Mouse (Mus musculus): ENCODE results near the gene Gm8994. TPM values are rescaled to one million over a fixed set of nuclear protein-coding genes. Genes with fewer than 3 reads are reported as not detected.
"Not testable (repeated sequence)": the region's sequence is repeated elsewhere in the genome, so short reads cannot be mapped to it uniquely, and the experiment has no call there.

Gene Gm8994
- polyA plus RNA-seq, 1 experiment from 2014 or later, result not detected

GRCm38 (mm10) chr6:136304369-136304988 is 22.9 kb upstream of the Gm8994 start:
- Histone ChIP-seq H3K4me1 (replicated peaks) (no peaks in the 10 kb centered on the region), H3K27me3 (no peaks in the 10 kb centered on the region), H3K36me3 (no peaks in the 10 kb centered on the region), H3K27ac (no peak overlapping the region), H3K9me3 (replicated peaks) (no peaks in the 10 kb centered on the region), H3K4me2 (no peak overlapping the region), H3K4me3 (replicated peaks) (no peak overlapping the region), H3K9ac (no peak overlapping the region)
- 61% methylated on average over 11 of the region's 11 CpGs for WGBS (ENCODE audit: insufficient replicate concordance)
- no peak for DNase-seq
- ATAC-seq (ENCODE audit: low read depth), result no peak

- Histone ChIP-seq H3K4me2 (no peak overlapping the region), H3K27me3 (no peaks in the 10 kb centered on the region), H3K36me3 (no peaks in the 10 kb centered on the region), H3K4me1 (replicated peaks) (no peaks in the 10 kb centered on the region), H3K9me3 (replicated peaks) (no peaks in the 10 kb centered on the region), H3K27ac (no peak overlapping the region), H3K4me3 (replicated peaks) (no peak overlapping the region), H3K9ac (no peak overlapping the region)
- 62% methylated on average over 2 of the region's 2 CpGs for WGBS (ENCODE audit: insufficient replicate concordance)
- no peak for ATAC-seq (ENCODE audit: low read depth)
- no peak for DNase-seq
Measured at GRCm38 (mm10) chr6:136309487-136309886, 17.9 kb upstream of the Gm8994 start.

GRCm38 (mm10) chr6:136328416-136328815 is 1.1 kb downstream of the Gm8994 start:
- H3K4me3 ChIP-seq (replicated peaks); ATAC-seq (ENCODE audit: low read depth); DNase-seq; H3K9ac ChIP-seq; H3K27ac ChIP-seq; H3K4me1 ChIP-seq (replicated peaks); H3K9me3 ChIP-seq (replicated peaks); H3K36me3 ChIP-seq; H3K4me2 ChIP-seq; H3K27me3 ChIP-seq: not testable (repeated sequence)
- 91% methylated on average over 26 of the region's 26 CpGs for WGBS (ENCODE audit: insufficient replicate concordance)

- DNase-seq (no peak), ATAC-seq (ENCODE audit: low read depth) (no peak)
- H3K36me3 ChIP-seq, result no peaks in the 10 kb centered on the region
- no peaks in the 10 kb centered on the region for H3K27me3 ChIP-seq
- WGBS (ENCODE audit: insufficient replicate concordance), result 62% methylated on average over 5 of the region's 5 CpGs
- no peak overlapping the region for H3K4me2 ChIP-seq
- H3K4me3 ChIP-seq (replicated peaks), result no peak overlapping the region
- H3K9ac ChIP-seq, result no peak overlapping the region
- H3K9me3 ChIP-seq (replicated peaks), result no peaks in the 10 kb centered on the region
- no peak overlapping the region for H3K27ac ChIP-seq
- H3K4me1 ChIP-seq (replicated peaks), result no peaks in the 10 kb centered on the region
Measured at GRCm38 (mm10) chr6:136340669-136341068, 13.3 kb downstream of the Gm8994 start.

GRCm38 (mm10) chr6:136341093-136341492 is 13.8 kb downstream of the Gm8994 start:
- Histone ChIP-seq H3K36me3 (no peaks in the 10 kb centered on the region), H3K9me3 (replicated peaks) (no peaks in the 10 kb centered on the region), H3K4me3 (replicated peaks) (no peak overlapping the region), H3K27me3 (no peaks in the 10 kb centered on the region), H3K27ac (no peak overlapping the region), H3K4me2 (no peak overlapping the region), H3K4me1 (replicated peaks) (no peaks in the 10 kb centered on the region), H3K9ac (no peak overlapping the region)
- DNase-seq, result no peak
- ATAC-seq (ENCODE audit: low read depth), result no peak
- WGBS (ENCODE audit: insufficient replicate concordance), result 87% methylated on average over 1 of the region's 1 CpGs

- Histone ChIP-seq H3K9ac (no peak overlapping the region), H3K9me3 (replicated peaks) (no peaks in the 10 kb centered on the region), H3K36me3 (no peaks in the 10 kb centered on the region), H3K4me2 (no peak overlapping the region), H3K4me1 (replicated peaks) (no peaks in the 10 kb centered on the region), H3K27me3 (no peaks in the 10 kb centered on the region), H3K27ac (no peak overlapping the region), H3K4me3 (replicated peaks) (no peak overlapping the region)
- 64% methylated on average over 7 of the region's 7 CpGs for WGBS (ENCODE audit: insufficient replicate concordance)
- ATAC-seq (ENCODE audit: low read depth) (no peak), DNase-seq (no peak)
Measured at GRCm38 (mm10) chr6:136343868-136344267, 16.5 kb downstream of the Gm8994 start.

GRCm38 (mm10) chr6:136345034-136345433 is 17.7 kb downstream of the Gm8994 start:
- 66% methylated on average over 6 of the region's 6 CpGs for WGBS (ENCODE audit: insufficient replicate concordance)

GRCm38 (mm10) chr6:136345641-136346040 is 18.3 kb downstream of the Gm8994 start:
- 68% methylated on average over 7 of the region's 7 CpGs for WGBS (ENCODE audit: insufficient replicate concordance)
- H3K9ac ChIP-seq, result no peak overlapping the region
- no peak overlapping the region for H3K4me2 ChIP-seq
- H3K27ac ChIP-seq, result no peak overlapping the region
- no peak overlapping the region for H3K4me3 ChIP-seq (replicated peaks)
- H3K9me3 ChIP-seq (replicated peaks), result no peaks in the 10 kb centered on the region
- H3K36me3 ChIP-seq, result no peaks in the 10 kb centered on the region
- H3K27me3 ChIP-seq, result no peaks in the 10 kb centered on the region
- no peaks in the 10 kb centered on the region for H3K4me1 ChIP-seq (replicated peaks)
- ATAC-seq (ENCODE audit: low read depth) (no peak), DNase-seq (no peak)

More at GRCm38 (mm10) chr6:136345034-136345433, 17.7 kb downstream of the Gm8994 start:
- no peaks in the 10 kb centered on the region for H3K4me1 ChIP-seq (replicated peaks)
- no peaks in the 10 kb centered on the region for H3K36me3 ChIP-seq
- DNase-seq (no peak), ATAC-seq (ENCODE audit: low read depth) (no peak)
- H3K9ac ChIP-seq, result no peak overlapping the region
- no peaks in the 10 kb centered on the region for H3K9me3 ChIP-seq (replicated peaks)
- H3K4me3 ChIP-seq (replicated peaks), result no peak overlapping the region
- H3K4me2 ChIP-seq, result no peak overlapping the region
- no peak overlapping the region for H3K27ac ChIP-seq
- no peaks in the 10 kb centered on the region for H3K27me3 ChIP-seq

GRCm38 (mm10) chr6:136347053-136347452 is 19.7 kb downstream of the Gm8994 start:
- ATAC-seq (ENCODE audit: low read depth) (no peak), DNase-seq (no peak)
- no peaks in the 10 kb centered on the region for H3K4me1 ChIP-seq (replicated peaks)
- no peaks in the 10 kb centered on the region for H3K36me3 ChIP-seq
- no peak overlapping the region for H3K9ac ChIP-seq
- H3K9me3 ChIP-seq (replicated peaks), result no peaks in the 10 kb centered on the region
- H3K27ac ChIP-seq, result no peak overlapping the region
- no peak overlapping the region for H3K4me2 ChIP-seq
- H3K27me3 ChIP-seq, result no peaks in the 10 kb centered on the region
- 42% methylated on average over 5 of the region's 5 CpGs for WGBS (ENCODE audit: insufficient replicate concordance)
- no peak overlapping the region for H3K4me3 ChIP-seq (replicated peaks)

- WGBS (ENCODE audit: insufficient replicate concordance), result 39% methylated on average over 9 of the region's 9 CpGs
- H3K9ac ChIP-seq, result no peak overlapping the region
- no peaks in the 10 kb centered on the region for H3K36me3 ChIP-seq
- H3K4me3 ChIP-seq (replicated peaks), result no peak overlapping the region
- no peaks in the 10 kb centered on the region for H3K9me3 ChIP-seq (replicated peaks)
- DNase-seq, result no peak
- ATAC-seq (ENCODE audit: low read depth), result no peak
- no peak overlapping the region for H3K27ac ChIP-seq
- no peaks in the 10 kb centered on the region for H3K4me1 ChIP-seq (replicated peaks)
- H3K4me2 ChIP-seq, result no peak overlapping the region
- no peaks in the 10 kb centered on the region for H3K27me3 ChIP-seq
Measured at GRCm38 (mm10) chr6:136347631-136348030, 20.3 kb downstream of the Gm8994 start.

GRCm38 (mm10) chr6:136353399-136354184 is 26.3 kb downstream of the Gm8994 start:
- Histone ChIP-seq H3K9me3 (replicated peaks) (no peaks in the 10 kb centered on the region), H3K9ac (no peak overlapping the region), H3K36me3 (no peaks in the 10 kb centered on the region), H3K4me3 (replicated peaks) (no peak overlapping the region), H3K4me1 (replicated peaks) (no peaks in the 10 kb centered on the region), H3K27me3 (no peaks in the 10 kb centered on the region), H3K27ac (no peak overlapping the region), H3K4me2 (no peak overlapping the region)
- DNase-seq (no peak), ATAC-seq (ENCODE audit: low read depth) (no peak)
- 36% methylated on average over 11 of the region's 11 CpGs for WGBS (ENCODE audit: insufficient replicate concordance)

GRCm38 (mm10) chr6:136358471-136358870 is 31.1 kb downstream of the Gm8994 start:
- ATAC-seq (ENCODE audit: low read depth) (no peak), DNase-seq (no peak)
- Histone ChIP-seq H3K4me2 (no peak overlapping the region), H3K4me3 (replicated peaks) (no peak overlapping the region), H3K27me3 (no peaks in the 10 kb centered on the region), H3K9ac (no peak overlapping the region), H3K4me1 (replicated peaks) (no peaks in the 10 kb centered on the region), H3K9me3 (replicated peaks) (no peaks in the 10 kb centered on the region), H3K27ac (no peak overlapping the region), H3K36me3 (no peaks in the 10 kb centered on the region)
- 63% methylated on average over 5 of the region's 5 CpGs for WGBS (ENCODE audit: insufficient replicate concordance)
